Mouse (Mus musculus) Muller cell, postnatal 12 days (primary cell): ENCODE results near the gene Zfp335.
A peak's percentile ranks its signal among the peaks of the same experiment; 100 is the strongest.

Experiments used
- DNase-seq: peaks from one replicate; pipeline ENCODE4 v3.0.0-alpha.2; 2015; ENCODE audit errors: inconsistent ontology term

Zfp335 gene

DNA sequence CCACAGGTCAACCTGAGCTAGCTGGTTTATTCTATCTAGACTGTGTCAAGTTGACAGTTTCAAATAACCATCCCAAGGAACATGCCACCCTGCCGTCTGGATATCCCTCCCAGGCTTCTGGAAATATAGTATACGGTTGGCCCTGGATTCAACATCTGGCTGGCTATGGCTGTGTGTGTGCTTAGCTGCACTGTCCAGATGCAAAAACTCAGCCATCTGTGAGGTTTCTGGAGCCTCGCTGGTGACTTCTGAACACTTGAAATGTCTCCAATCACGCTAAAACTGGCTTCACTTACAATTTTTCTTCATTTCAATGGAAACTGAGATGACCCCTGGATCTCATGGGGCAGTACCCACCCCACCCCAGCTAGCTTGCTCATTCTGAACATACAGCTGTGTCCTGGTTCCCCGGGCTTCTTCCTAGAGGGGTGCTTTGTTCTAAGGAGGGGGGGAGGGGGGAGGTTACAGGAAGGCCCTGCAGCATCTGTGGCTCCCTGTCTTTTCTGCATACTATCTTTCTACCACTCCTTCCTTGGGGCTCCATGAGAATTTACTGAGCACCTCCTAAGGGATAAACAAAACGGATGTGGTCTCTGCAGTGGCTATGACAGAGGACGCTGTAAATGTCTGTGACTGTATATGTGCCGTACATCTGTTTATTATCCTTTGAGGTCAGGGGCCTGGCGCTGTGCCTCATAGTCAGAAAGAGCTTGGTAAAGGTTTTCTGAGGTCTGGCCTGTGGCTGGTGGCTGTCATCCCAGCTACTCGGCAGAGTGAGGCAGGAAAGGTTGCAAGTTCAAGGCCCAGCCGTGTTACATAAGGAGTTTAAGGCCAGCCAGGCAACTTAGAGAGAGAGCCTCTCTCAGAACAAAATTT, 19.4 kb upstream of the Zfp335 start:
- no peak for DNase-seq

DNA sequence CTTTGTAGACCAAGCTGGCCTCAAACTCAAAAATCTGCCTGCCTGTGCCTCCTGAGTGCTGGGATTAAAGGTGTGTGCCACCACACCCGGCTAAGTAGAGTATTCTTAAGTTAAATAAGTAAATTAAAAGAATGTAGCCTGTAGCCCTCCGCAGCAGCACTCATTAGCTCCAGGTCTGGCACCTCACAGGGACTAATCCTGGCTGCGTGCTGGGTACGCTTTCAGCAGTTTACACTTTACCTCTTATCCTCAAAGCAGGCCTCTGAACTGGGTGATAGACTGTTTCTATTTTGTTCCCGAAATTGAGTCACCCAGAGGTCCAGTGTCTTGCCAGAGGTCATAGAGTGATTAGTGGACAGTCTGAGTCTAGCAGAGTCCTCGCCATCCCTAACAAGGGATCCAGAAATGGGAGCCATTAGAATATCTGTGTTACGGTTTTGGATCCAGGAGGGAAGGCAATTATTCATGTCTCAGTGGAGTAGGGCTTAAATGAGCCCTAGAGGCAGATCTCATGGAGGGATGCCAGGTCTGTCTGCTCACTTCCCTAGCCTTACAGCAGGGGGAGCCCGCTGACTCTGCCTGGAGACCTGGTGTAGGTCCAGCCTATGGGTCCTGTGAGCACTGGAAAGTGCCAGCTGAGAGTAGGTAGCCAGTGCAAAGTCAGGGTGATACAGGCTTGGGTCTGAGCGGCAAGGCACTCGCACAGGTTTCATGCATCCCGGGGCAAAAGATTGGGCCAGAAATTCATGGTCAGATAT, 12.7 kb upstream of the Zfp335 start:
- DNase-seq = peak; percentile 87

DNA sequence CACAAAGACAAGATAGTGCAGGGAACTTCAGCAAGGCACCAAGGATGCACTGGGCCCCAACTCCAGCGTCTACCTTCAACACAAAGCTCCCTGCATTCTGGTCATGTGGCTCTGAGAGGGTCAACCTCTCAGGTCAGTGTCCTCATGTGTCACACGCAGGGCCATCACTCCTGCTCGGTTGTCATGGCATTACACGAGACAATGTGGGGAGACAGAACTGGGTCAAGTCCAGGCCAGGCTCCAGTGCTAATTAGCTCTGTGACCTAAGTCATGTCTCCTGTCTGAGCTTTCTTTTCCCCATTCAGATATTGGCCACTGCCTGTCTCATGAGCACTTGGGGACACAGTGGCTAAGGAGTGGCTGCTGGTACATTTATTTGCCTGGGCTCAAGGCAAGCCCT, 11.7 kb upstream of the Zfp335 start:
- DNase-seq = peak; percentile 25

DNA sequence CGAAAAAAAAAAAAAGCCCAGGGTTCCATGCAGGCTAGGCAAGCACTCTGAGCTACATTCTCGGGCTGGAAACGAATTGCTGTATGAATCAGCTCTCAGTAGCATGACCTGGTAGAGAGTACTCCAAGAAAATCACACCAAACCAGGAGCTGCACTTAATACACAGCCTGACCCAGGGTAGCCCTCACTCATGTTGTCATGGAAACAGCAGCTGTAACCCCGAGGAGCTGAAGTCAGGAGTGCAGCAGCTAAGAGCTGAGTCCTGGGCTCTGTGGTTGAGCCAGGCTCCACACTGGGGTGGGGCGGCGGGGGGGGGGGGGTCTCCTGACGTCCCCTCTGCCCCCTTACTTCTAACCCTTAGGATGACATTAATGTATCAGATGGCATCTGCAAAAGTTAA, 10.4 kb upstream of the Zfp335 start:
- no peak for DNase-seq

DNA sequence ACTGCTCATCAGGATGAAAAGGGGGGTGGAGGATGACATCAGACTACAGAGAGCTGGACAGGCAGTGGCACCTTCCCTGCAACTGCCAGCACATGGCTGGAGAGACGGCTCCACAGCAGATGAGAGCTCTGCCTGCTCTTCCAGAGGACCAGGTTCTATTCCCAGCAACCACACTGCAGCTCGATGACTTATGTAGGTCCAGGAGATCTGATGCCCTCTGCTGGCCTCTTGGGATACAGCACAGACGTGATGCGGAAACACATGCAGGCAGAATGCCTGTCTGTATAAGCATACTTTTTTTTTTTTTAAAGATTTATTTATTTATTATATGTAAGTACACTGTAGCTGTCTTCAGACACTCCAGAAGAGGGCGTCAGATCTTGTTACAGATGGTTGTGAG, 6.8 kb upstream of the Zfp335 start:
- DNase-seq = no peak

DNA sequence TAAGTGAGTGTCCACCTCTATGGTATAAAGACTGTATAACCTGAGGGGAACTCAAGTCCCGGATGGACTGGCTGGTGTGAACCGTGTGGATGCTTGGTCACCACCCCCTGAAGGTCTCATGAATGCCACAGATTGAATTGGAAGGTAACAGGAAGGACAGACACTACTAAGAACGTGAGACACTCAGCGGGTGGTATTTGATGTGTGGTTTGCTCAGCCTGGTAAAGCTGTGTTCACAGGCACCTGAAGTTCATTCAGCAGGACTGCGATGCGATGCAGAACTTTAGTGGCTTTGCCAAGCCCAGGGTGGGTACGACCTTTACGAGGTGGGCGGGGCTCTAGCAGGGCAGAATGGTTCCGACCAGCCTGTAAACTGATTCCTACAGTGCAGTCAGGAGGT, 5.8 kb upstream of the Zfp335 start:
- DNase-seq = no peak

DNA sequence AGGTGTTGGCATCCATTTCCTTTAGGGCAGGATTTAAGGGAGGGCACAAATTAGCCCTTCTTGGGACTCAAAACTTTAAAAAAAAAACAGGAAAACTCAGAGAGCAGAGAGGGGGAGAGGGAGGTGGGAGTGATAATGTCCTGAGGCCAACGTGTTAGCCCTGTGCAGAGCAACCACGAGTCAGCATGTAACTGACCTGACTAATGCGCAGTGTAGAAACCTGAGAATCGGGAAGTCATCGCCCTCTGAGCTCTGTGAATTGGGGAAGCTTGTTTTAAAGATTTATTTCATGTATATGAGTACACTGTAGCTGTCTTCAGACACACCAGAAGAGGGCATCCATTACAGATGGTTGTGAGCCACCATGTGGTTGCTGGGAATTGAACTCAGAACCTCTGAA, 5.3 kb upstream of the Zfp335 start:
- no peak for DNase-seq

DNA sequence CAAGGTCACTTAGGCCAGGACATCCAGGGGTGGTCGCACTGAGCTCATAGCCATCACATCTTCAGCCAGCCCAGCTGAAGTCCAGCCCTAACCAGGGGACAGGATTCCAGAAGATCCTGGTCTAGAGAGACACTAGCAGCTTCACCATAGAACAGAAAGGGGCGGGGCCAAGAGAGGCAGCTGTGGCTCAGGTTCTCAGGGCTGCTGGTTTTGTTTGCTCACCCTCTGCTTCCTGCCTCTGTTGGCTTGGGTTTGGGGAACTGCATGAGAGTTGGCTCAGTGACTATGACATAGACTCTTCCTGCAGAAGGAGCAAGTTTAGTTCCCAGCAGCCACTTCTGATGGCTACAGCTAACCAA, 1.9 kb upstream of the Zfp335 start:
- DNase-seq = no peak

DNA sequence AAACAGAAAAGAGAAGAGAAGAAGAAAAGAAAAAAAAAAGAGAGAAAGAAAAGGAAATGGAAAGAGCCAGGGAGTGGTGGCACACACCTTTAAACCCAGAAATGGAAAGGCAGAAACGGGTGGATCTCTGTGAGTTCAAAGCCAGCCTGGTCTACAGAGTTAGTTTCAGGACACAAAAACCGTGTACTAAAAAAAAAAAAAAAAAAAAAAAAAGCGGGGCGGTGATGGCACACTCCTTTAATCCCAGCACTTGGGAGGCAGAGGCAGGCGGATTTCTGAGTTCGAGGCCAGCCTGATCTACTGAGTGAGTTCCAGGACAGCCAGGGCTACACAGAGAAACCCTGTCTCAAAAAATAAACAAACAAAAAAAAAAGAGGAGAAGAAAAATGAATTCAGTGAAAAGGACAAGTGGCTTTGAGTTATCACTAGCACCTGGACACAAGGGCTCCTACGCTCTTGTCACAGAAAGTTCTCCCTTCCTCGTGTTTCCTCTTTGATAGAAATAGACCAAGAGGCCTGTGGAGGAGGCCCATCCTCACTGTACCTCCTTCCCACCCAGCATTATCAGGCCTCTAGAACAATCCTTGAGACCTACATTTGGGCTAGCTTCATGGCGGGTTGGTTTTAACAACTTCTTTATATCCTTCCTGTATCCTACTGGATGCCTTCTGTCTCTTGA, 1.3 kb upstream of the Zfp335 start:
- DNase-seq = no peak

DNA sequence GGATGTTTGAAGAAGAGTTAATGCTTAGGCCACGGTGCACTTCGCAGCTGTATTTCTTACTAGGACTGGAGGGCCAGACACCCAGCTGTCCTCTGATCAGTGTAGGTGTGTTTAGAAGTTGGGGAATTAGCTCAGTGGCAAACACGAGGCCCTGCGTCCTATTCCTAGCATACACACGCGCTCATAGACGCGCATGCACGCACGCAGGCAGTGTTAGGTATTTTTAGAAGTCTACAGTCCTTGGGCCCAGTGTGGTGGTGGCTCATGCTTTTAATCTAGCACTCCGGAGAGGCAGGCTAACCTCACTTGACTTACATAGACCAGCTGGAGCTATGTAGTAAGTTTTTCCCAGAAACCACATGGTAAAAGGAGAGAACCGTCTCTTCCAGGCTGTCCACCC, 594 bp upstream of the Zfp335 start:
- no peak for DNase-seq

DNA sequence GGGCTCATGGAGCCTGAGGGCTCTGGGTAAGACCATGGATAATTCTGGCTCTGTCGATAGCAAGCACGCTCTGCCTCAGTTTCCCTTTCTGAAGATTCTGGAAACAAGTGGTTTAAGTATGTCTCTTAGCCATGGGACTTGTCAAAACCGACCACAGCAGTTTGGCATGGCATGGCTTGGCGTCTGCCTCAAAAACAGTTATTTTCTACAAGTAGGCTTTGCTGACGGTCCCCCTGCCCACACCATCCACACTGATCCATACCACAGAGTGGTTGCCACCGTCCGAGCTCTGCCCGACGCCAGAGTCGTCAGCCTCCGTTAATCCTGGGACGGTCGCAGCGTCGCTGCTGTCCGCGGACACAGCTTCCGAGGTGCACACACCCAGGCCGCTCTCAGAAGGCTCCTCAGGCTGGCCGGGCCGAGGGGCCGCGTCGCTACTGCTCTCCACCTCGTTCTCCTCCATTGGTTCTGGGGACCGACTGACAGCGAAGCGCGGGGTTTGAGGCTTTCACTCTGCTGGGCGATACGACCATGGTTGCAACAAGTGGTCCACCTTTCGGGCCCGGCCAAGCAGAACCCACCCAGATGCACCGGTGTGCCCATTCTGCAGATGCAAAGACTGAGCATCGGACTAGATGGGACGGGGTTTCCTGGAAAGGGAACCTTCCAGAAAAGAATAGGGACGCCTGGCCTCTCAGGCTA, 1.0 kb downstream of the Zfp335 start:
- DNase-seq = no peak

DNA sequence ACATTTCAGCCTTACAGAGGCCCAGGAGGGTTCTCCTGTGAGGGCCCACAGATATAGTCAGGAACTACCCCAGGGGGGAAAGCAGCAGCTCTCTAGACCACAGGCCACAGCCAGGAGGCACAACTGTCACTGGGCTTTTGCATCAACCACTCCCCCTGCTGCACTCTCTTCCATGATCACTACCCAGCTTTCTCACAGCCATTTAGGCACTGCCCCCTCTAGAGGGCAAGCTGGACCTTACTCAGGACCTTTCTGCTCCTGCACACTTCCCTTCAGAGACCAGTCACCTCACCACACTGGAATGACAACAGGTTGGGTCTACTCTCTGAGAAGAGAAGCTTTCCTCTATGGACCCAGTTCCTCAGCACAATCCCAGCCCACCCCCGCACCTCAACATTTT, 2.0 kb downstream of the Zfp335 start:
- peak; percentile 55 for DNase-seq

DNA sequence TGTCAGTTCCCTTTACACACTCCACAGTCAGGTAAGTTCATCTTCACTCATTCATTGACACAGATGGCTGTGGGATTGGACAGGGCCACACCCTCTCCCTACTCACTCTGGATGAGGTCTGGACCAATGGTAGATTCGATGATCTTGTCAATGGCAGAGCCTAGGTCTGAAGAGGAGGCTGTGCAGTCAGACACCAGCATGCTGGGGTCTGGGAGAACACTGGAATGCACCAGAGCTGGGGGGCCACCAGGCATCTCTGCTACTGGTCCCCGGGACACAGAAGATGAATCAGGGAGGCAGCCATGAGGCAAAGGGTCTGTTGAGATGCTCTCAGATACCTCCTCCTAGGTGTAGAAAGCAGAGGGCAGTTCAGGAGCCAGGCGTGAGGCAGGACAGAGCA, 2.5 kb downstream of the Zfp335 start:
- DNase-seq = no peak

DNA sequence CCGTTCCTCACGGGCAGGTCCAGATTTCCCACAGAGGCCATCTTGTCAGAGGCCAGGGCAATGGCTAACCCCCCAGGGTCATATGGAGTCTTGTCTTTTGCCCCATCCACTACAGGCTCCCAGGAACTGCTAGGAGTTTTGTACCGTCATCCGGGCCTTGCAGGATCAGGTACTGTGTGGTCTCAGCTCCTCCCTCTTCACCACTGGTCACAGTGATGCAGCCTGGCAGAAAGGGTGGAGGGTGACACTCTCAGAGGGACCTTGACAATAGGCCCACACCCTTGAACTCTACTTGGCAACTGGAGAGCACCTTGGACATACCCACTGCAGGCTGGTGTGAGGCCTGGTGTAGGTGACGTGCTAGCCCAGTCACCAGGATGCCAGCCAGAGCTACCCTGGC, 3.5 kb downstream of the Zfp335 start:
- no peak for DNase-seq

DNA sequence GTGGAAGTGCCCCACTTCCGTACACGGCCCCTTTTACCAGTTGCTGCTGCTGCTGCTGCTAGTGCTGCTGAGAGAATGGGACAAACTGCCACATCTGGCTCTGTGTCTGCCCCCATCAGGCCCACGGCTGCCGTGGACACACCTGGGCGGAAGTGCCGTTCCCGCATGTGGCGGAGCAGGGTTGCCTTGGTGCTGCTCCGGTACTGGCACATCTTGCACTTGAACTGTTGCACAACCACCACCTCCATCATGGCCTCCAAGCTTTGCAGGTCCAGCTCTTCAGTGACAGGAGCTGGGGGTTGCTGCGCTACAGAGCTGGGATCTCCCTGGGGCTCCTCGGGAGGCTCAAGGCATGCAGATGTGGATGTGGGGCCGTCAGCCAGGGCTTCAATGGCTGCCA, 4.0 kb downstream of the Zfp335 start:
- no peak for DNase-seq

DNA sequence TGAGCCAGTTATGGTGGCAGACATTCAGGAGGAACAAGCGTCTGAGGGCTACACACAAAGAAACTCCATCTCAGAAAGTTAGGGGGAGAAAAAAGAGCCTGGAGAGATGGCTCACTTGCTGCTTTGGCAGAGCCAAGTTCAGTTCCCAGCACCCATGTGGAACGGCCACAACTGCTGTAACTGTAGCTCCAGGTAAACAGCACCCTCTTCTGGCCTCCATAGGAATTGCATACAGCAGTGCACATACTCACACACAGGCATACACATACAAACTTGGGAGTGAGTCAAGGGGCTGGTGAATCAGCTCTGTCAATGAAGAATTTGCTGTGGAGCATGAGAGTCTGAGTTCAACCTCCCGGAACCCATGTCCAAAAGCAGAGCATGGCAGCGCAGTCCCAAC, 5.5 kb downstream of the Zfp335 start:
- DNase-seq = no peak

DNA sequence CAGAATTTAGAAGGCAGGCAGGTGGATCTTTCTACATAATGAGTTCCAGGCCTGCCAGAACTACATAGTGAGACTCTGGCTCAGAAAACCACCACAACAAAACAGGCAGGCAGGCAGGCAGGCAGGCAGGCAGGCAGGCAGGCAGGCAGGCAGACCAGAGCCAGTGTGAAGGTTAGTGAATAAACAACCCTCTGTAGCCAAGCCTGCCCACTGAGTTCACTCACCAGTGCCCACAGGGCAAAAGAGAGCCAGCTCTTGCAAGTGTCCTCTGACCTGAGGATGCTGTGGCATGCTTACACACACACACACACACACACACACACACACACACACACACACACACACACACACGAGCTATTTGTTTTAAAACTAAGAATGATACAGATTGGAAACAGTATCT, 8.1 kb downstream of the Zfp335 start:
- no peak for DNase-seq

DNA sequence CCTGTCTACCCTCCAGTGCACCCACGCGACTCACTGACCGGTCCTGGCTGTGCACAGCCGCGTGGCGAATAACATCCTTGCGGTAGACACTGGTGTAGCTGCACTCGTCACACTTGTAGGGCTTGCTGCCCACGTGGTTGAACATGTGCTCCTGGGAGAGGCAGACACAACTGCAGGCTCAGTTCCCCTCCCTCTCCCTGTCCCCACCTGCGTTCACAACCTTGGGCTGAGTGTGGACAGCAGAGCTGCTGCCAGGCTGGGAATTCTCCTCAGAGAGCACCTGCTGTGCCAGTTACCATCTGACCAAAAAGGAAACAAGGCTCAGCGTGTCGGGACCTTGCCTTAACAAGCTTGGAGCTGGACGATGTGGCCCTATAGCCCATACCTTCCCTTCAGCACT, 10.2 kb downstream of the Zfp335 start:
- DNase-seq = no peak

DNA sequence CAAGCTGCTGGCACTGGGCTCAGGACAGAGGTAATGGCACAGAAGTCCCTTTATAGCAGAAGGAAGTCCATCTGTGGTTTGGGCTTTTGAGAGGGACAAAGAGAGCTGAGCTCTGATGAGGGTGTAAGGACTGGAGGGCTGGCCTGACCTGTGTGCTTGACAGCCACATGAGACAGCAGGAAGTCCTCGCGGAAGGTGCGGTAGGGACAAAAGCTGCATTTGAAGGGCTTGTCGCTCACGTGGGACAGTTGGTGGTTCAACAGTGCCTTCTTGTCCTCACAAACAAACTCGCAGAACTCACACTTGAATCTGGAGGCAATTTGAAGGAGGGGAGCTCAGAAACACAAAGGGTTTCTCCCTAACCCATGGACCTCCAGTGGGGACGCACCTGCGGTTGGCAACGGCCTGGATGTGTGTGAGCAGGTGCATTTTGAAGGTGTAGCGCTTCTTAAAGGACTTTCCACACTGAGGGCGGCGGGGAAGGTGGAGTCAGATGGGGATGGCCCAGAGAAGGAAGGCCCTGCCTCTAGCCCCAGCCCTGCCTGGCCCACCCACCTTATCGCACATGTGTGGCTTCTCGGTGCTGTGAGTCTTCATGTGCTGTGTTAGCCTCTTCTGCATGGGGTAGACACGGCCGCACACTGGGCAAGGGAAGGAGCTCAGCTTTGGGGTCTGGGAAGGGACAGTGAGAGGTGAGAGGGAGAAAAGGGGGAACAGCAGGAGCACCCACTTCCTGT, 11.7 kb downstream of the Zfp335 start:
- no peak for DNase-seq

DNA sequence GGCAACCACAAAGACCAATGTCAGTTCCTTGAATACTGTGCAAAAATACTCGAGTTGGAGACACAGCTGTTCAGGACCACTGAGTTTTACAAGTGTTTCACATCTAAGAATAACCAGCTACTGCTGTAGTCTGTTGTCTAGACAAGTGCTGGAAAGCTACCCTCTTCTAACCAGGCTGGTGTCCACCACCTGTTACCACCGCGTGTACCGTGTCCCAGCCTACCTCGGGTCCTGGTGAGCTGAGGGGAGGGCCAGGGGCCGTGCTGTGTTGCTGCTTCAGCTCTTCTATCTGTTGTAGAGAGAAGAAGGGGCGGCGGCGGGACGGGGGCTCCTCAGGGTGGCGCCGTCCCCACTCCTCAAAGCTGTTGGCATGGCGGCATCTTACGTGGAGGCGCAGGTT, 12.5 kb downstream of the Zfp335 start:
- DNase-seq = no peak

DNA sequence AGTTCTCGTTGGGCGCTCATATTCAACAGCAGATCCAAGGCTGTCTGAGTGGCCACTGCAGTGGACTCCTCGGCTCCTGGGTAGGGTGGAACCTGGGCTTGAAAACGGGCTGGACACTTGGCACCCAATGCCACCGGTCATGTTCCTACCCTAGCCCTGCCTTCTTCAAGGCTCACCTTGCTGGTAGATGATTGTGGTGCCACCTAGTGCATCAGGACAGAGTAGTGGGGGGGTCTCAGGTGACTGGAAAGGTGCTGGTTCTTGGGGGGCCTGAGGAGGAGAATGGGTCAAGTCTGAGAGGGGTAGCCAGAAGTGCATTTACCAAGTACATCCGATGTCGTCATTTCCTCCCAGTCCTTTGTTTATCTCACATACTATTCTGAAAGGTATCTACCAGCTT, 13.5 kb downstream of the Zfp335 start:
- DNase-seq = no peak

DNA sequence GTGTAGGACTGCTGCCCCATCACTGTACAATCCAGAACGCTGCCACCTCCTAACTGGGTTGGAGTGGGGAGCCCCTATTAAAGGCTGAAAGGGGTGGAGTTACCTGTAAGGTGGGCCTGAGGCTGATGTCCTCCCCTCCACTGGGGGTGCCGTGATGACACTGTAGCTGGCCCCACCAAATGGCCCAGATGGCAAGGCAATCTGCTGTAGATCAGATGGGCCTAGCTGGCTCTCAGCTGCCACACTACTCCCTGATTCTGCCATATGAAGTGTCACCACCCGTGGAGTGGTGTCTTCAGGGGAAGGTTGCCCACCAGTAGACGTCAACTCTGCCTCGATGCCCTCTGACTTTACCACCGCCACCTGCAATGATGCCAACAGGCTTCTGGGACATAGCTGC, 15.7 kb downstream of the Zfp335 start:
- no peak for DNase-seq
